Mouse (Mus musculus) lung, adult 2 months (tissue): Measurements from ENCODE around the gene Nfatc4. TPM values are rescaled to one million over a fixed set of nuclear protein-coding genes. Genes with fewer than 3 reads are reported as not detected.
A peak's percentile ranks its signal among the peaks of the same experiment; 100 is the strongest.

ENCODE experiments used
- DNase-seq: peaks from one replicate; pipeline ENCODE4 v3.0.0; 2022
- H3K4me1 ChIP-seq: fragments of 200-500 bp; 2 replicates; pipeline ENCODE4 v1.6.1; 2011; ENCODE audit warnings: low read length; ENCODE audit not compliant: control insufficient read depth, insufficient read depth
- H3K4me3 ChIP-seq: fragments of 200-500 bp; replicated peaks from 2 replicates; pipeline ENCODE3; 2011; ENCODE audit warnings: low read depth, mild to moderate bottlenecking, control low read depth, low read length; ENCODE audit errors: extremely low read depth
- CTCF ChIP-seq: fragments of 200-500 bp; IDR thresholded peaks from 2 replicates; pipeline ENCODE4 v1.5.1; 2011; ENCODE audit warnings: mild to moderate bottlenecking, low read length, control low read depth; ENCODE audit not compliant: insufficient read depth
- POLR2A ChIP-seq: fragments of 200-500 bp; IDR thresholded peaks from 2 replicates; pipeline ENCODE4 v1.6.1; 2011; ENCODE audit warnings: low read depth, mild to moderate bottlenecking, control low read depth, low read length, borderline replicate concordance; ENCODE audit errors: extremely low read depth
- WGBS: fragments of 180-500 bp; shearing (Covaris S2); methylation state at CpG from one replicate; pipeline ENCODE4 v1.1.7; 2018; 5-methylcytosine and 5-hydroxymethylcytosine counted together
- polyA plus RNA-seq: library from polyadenylated mRNA; depleted of rRNA; stranded (reverse); fragments of >200 nt; gene quantifications from 2 replicates; pipeline ENCODE4 v1.2.3, GENCODE M21; 2012; rRNA removed

Gene Nfatc4
- 26.4 and 27.3 TPM in 2 replicates for polyA plus RNA-seq

DNA sequence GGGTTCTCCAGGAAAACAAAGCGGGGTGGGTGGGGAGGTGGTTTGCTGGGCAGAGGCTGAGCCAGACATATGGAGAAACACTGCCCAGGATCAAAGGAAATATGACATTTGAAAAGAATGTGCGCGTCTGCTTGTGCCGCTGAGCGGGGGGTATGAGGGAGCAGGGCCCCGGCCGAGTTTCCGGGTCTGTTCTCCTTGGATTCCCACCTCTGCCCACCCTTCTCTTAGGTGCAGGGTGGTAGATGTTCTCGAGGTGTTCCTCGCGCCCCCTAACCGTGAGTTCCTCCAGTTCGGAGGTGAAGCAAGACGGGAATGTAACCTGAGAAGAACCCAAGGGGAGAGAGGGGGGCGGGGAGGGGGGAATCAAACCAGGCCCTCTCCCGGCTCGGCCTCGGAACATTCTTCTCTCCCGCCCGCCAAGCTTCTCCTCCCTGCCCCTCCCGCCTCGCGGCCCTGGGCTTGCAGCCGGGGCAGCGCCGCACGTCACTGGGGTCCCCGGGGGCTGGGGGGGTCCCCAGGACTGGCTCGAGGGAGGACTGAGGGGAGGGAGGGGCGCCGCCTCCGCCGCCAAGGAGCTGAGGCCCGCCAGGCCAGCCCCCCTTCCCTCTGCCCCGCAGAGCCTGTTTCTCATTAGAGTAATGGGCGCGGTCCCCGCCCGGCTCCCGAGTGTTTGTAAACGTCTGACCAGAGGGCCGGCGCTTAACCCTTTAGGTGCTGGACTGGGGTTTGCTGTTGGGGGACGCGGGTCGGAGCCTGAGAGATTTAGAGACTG, at the start of gene Nfatc4:
TSS of gene Nfatc4 (plus strand) at position 154 of the 772 bp plus-strand sequence.
- Histone ChIP-seq H3K4me1 (peaks cover 3% of the 10 kb centered on the region; the same call in 1 of the 2 replicates), H3K4me3 (peak within 1 kb of the TSS; percentile 82)
- WGBS, result under 1% methylated on average over 46 of the region's 46 CpGs
- peak; percentile 83 for DNase-seq
- peak; percentile 50; the same call in 1 of the 2 replicates for TF ChIP-seq POLR2A
- no peak for TF ChIP-seq CTCF

GRCm38 (mm10) chr14:55776711-55777110, 46.2 kb upstream of the Nfatc4 start:
- no peak for DNase-seq
- H3K4me3 ChIP-seq, result no peak overlapping the region
- 39% methylated on average over 7 of the region's 7 CpGs for WGBS
- TF ChIP-seq POLR2A (no peak), CTCF (no peak)
- H3K4me1 ChIP-seq, result peaks cover 11% of the 10 kb centered on the region

DNA sequence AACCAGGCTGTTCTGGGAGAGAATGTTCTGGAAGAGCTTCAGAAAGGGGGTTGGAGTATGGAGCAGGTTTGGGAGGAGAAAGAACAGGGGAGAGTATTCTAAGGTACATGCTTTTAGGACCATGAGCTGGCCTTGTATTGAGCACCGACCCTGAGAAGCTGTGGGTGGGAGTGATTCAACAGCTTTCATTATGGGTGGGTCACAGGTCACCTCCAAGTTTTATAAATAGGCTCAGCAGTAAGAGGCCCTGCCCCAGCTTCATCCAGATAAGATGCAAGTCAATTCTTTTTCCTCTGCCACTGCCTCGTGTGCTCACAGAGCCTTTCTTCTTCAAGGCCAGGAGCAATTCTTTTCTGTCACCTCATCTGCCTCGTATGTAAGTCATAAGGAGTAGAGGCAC, 45.8 kb upstream of the Nfatc4 start:
- no peak overlapping the region for H3K4me3 ChIP-seq
- WGBS, result 20% methylated on average over 3 of the region's 3 CpGs
- no peak for TF ChIP-seq CTCF
- DNase-seq, result no peak
- H3K4me1 ChIP-seq, result peaks cover 14% of the 10 kb centered on the region

DNA sequence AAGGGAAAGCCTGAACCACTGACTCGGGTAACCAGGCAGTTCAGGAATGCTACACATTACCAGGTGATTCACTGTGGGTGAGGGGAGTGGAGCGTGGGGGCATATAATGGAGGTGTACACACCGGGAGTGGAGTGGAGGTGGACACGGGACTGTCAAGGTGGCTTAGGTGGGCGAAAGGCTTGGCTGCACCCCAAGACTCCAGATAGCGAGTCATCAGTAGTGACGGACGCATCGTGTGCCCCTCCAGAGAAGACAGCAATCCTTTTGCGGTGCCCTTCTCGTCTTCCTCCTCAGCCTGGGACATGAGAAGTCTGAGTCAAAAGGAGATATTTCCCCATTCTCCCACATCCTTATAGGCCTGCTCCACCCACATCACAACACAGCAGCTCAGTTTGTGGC, 45.1 kb upstream of the Nfatc4 start:
- Histone ChIP-seq H3K4me1 (peaks cover 14% of the 10 kb centered on the region), H3K4me3 (no peak overlapping the region)
- DNase-seq, result no peak
- 81% methylated on average over 11 of the region's 11 CpGs for WGBS
- TF ChIP-seq POLR2A (no peak), CTCF (no peak)

DNA sequence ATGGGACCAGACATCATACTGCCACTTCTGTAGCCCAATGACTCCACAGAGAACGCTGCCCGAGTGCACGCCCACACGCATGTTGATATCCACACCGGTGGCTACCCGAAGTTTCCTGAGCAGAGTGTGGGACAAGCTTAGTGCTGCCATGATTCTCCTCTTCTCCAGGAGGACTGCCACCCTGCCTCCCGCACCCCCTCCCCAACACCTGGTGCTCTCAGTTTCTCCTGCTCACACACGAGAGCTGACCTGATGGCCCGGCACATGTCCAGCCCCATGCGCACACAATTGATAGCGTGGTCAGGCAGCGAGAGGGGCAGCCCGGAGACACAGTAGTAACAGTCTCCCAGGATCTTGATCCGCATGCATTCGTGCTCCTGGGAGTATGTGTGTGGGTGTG, 44.3 kb upstream of the Nfatc4 start:
- WGBS, result 86% methylated on average over 15 of the region's 15 CpGs
- DNase-seq, result no peak
- Histone ChIP-seq H3K4me1 (peaks cover 14% of the 10 kb centered on the region), H3K4me3 (no peak overlapping the region)
- no peak for TF ChIP-seq POLR2A
- no peak for TF ChIP-seq CTCF

- DNase-seq, result peak; percentile 2
- 58% methylated on average over 16 of the region's 16 CpGs for WGBS
- Histone ChIP-seq H3K4me3 (no peak overlapping the region), H3K4me1 (peaks cover 14% of the 10 kb centered on the region)
- TF ChIP-seq POLR2A, result no peak
- no peak for TF ChIP-seq CTCF
These were observed 43.3 kb upstream of the Nfatc4 start for GRCm38 (mm10) chr14:55779656-55780055.

DNA sequence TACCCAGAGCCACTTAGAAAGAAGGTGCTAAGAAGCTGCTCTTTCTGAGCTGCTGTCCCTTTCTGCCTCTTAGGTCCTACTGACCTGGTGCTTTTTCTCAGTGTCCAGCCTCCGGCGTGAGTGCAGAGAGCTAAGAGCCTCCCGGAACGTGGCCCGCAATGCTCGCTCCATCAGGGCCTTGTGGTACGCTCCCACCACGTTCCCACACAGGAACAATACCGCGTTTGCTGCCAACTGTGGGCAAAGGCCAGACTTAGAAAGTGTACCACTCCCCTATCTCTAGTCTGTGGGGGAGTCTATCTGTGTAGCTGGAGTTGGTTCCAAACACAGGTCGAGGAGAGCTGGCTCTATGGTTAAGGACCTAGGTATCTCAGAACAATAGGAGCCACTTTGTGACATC, 42.2 kb upstream of the Nfatc4 start:
- TF ChIP-seq POLR2A (no peak), CTCF (no peak)
- WGBS, result 76% methylated on average over 11 of the region's 11 CpGs
- Histone ChIP-seq H3K4me1 (peaks cover 17% of the 10 kb centered on the region), H3K4me3 (no peak overlapping the region)
- peak; percentile 5 for DNase-seq

- peak; percentile 39 for DNase-seq
- Histone ChIP-seq H3K4me1 (peaks cover 17% of the 10 kb centered on the region), H3K4me3 (peak overlapping the region; percentile 73)
- 15% methylated on average over 14 of the region's 14 CpGs for WGBS
- TF ChIP-seq POLR2A (peak; percentile 44; the same call in 1 of the 2 replicates), CTCF (peak; percentile 96)
These were observed 41.6 kb upstream of the Nfatc4 start for GRCm38 (mm10) chr14:55781310-55781709.

DNA sequence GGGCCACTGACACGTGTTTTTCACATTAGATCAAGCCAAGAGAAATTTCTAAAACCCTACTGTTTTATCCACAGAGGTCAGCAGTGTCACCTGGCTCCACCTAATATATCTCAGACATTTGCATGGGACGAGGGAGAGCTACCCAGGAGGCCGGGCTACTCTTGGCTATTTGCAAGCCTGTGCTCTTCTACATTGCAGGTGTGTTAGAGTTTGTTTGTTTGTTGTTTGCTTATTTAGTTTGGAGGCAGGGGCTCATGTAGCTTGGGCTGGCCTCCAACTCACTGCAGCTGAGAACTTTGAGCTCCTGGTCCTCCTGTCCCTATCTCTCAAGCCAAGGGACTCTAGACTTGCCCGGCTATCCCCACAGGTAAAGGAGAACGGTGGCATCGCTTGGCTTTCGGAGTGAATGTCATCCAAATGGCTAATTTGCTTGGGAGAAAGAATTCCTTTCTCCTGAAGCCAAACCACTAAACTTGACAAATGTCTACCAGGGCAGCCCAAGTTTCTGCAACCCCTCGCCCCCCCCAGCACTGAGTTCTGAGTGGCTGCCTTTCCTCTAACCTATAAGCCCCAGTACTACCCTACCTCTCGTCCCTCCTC, 40.5 kb upstream of the Nfatc4 start:
- no peak for TF ChIP-seq POLR2A
- TF ChIP-seq CTCF, result no peak
- WGBS, result 44% methylated on average over 9 of the region's 9 CpGs
- Histone ChIP-seq H3K4me3 (peak overlapping the region; percentile 61), H3K4me1 (peaks cover 16% of the 10 kb centered on the region)
- DNase-seq, result peak; percentile 5
